Mouse (Mus musculus) CH12.LX (cell line): ENCODE measurements around the gene G430095P16Rik. TPM values are rescaled to one million over a fixed set of nuclear protein-coding genes. Genes with fewer than 3 reads are reported as not detected.

Source experiments
- DNase-seq: peaks from one replicate; pipeline ENCODE4 v3.0.0-alpha.2; 2013; ENCODE audit errors: extremely low read depth
- H3K27ac ChIP-seq: 2 replicates; pipeline ENCODE4 v1.5.1; 2012; ENCODE audit warnings: low read depth, mild to moderate bottlenecking, control low read depth, moderate library complexity; ENCODE audit not compliant: insufficient read depth
- H3K27me3 ChIP-seq: replicated peaks from 2 replicates; pipeline ENCODE3; 2012; ENCODE audit warnings: inconsistent platforms
- H3K36me3 ChIP-seq, 2 experiments: replicated peaks in 1 of 2; 2 replicates each; pipeline versions ENCODE3 to v1.6.1; 2012; ENCODE audit warnings: inconsistent platforms in 1 of 2, low read length in 1 of 2, mild to moderate bottlenecking in 1 of 2, mixed read lengths in 1 of 2, moderate library complexity in 1 of 2; ENCODE audit not compliant: control insufficient read depth in 1 of 2, insufficient read depth in 1 of 2
- H3K4me1 ChIP-seq, 2 experiments: 2 replicates each; pipeline ENCODE4 v1.6.1; 2012; ENCODE audit warnings: inconsistent platforms in 1 of 2, moderate library complexity in 1 of 2; ENCODE audit not compliant: insufficient read depth in 2 of 2, control insufficient read depth in 1 of 2
- H3K4me2 ChIP-seq: 2 replicates; pipeline ENCODE4 v1.6.1; 2012; ENCODE audit warnings: low read depth, mild to moderate bottlenecking, control low read depth; ENCODE audit not compliant: poor library complexity, insufficient read depth, severe bottlenecking
- H3K4me3 ChIP-seq, 3 experiments: fragments of 150-350 bp in 1 of 3; sonication (generic) in 1 of 3; replicated peaks in 1 of 3; 2 replicates each; pipeline versions ENCODE3 to v1.5.1; 2011 to 2012; ENCODE audit warnings: low read depth in 2 of 3, low read length in 2 of 3, mild to moderate bottlenecking in 2 of 3, moderate library complexity in 2 of 3, control low read depth in 1 of 3, improper control_type of control experiment in 1 of 3, inconsistent platforms in 1 of 3, mixed read lengths in 1 of 3; ENCODE audit not compliant: poor library complexity in 1 of 3
- H3K79me2 ChIP-seq: replicated peaks from 2 replicates; pipeline ENCODE4 v1.6.1; 2012; ENCODE audit warnings: mild to moderate bottlenecking, moderate library complexity; ENCODE audit not compliant: control insufficient read depth, poor library complexity, insufficient read depth, severe bottlenecking; ENCODE audit errors: extremely low read depth
- H3K9ac ChIP-seq: 2 replicates; pipeline ENCODE4 v1.6.1; 2012; ENCODE audit warnings: low read depth, mild to moderate bottlenecking, control low read depth, moderate library complexity; ENCODE audit not compliant: insufficient read depth
- H3K9me3 ChIP-seq: replicated peaks from 2 replicates; pipeline ENCODE3; 2012; ENCODE audit warnings: low read length, inconsistent platforms, mixed read lengths
- CHD1 ChIP-seq: IDR thresholded peaks from 2 replicates; pipeline ENCODE4 v1.6.1; 2012; ENCODE audit warnings: low read depth, low read length, improper control_type of control experiment, inconsistent platforms
- CHD2 ChIP-seq: IDR thresholded peaks from 2 replicates; pipeline ENCODE4 v1.6.1; 2011; ENCODE audit warnings: low read length, improper control_type of control experiment
- EP300 ChIP-seq: IDR thresholded peaks from 2 replicates; pipeline ENCODE4 v1.6.1; 2011; ENCODE audit warnings: low read length, improper control_type of control experiment
- KAT2A ChIP-seq: IDR thresholded peaks from 2 replicates; pipeline ENCODE4 v1.6.1; 2012; ENCODE audit warnings: low read length, improper control_type of control experiment, inconsistent platforms; ENCODE audit not compliant: insufficient replicate concordance
- MEF2A ChIP-seq: IDR thresholded peaks from 2 replicates; pipeline ENCODE4 v1.6.1; 2014; ENCODE audit warnings: low read depth, mild to moderate bottlenecking, inconsistent platforms, low read length, improper control_type of control experiment, borderline replicate concordance
- MYC ChIP-seq: IDR thresholded peaks from 2 replicates; pipeline ENCODE4 v1.6.1; 2011; ENCODE audit warnings: low read depth, mild to moderate bottlenecking, improper control_type of control experiment, low read length
- NRF1 ChIP-seq: IDR thresholded peaks from 2 replicates; pipeline ENCODE4 v1.6.1; 2014; ENCODE audit warnings: low read depth, mild to moderate bottlenecking, inconsistent platforms, low read length, improper control_type of control experiment, moderate library complexity
- PAX5 ChIP-seq: IDR thresholded peaks from 2 replicates; pipeline ENCODE4 v1.6.1; 2012; ENCODE audit warnings: low read length, inconsistent platforms, mixed read lengths
- POLR2A ChIP-seq: IDR thresholded peaks from 2 replicates; pipeline ENCODE4 v1.6.1; 2011; ENCODE audit warnings: low read depth, mild to moderate bottlenecking, improper control_type of control experiment, low read length
- SIN3A ChIP-seq: IDR thresholded peaks from 2 replicates; pipeline ENCODE4 v1.6.1; 2012; ENCODE audit warnings: low read length, improper control_type of control experiment, inconsistent platforms
- dilution Hi-C: fragments of 300-500 bp; cut with MboI; formaldehyde crosslinking; loops from 2 replicates; pipeline ENCODE4 v1.14.3; 2020; ENCODE audit warnings: low sequenced_read_pairs; ENCODE audit not compliant: extremely low pct_unique_long_range_greater_than_20kb, extremely low pct_ligation_motif_present
- in situ Hi-C: fragments of 300-500 bp; cut with MboI; formaldehyde crosslinking; loops from 3 replicates; pipeline ENCODE4 v1.14.3; 2019; ENCODE audit warnings: low sequenced_read_pairs, low pct_ligation_motif_present, low pct_unique_long_range_greater_than_20kb, mixed read lengths
- polyA plus RNA-seq: library from polyadenylated mRNA; unstranded; fragments of >175 nt; gene quantifications from 2 replicates; pipeline ENCODE4 v1.2.1, GENCODE M21; 2012; ENCODE audit warnings: low read depth; ENCODE audit not compliant: insufficient read length
- total RNA-seq, 2 experiments: library from RNA; depleted of rRNA; stranded (reverse); fragments of 300-350 nt in 1 of 2; fragments of >200 nt in 1 of 2; gene quantifications; 2 replicates each; pipeline ENCODE4 v1.2.3; 2012 to 2014

The G430095P16Rik gene
- total and polyA plus RNA-seq, 3 experiments, result 0.17 TPM; not detected in 2

GRCm38 (mm10) chr8:84745032-84745925, 22.5 kb downstream of the G430095P16Rik start:
- no peaks in the 10 kb centered on the region for H3K9me3 ChIP-seq
- peaks cover 77% of the 10 kb centered on the region for H3K27me3 ChIP-seq
- no peaks in the 10 kb centered on the region for H3K79me2 ChIP-seq
- no peak overlapping the region for H3K9ac ChIP-seq
- H3K4me1 ChIP-seq, result peaks cover 7 to 9% of the 10 kb centered on the region in 2 experiments
- no peak overlapping the region for H3K4me3 ChIP-seq
- no peak for DNase-seq
- TF ChIP-seq CHD2 (peak; percentile 56; the same call in 1 of the 2 replicates), POLR2A (no peak), KAT2A (no peak)
- dilution Hi-C loops (no loop called here), in situ Hi-C loops (no loop called here)
- no peak overlapping the region for H3K27ac ChIP-seq
- H3K4me2 ChIP-seq, result peak overlapping the region; percentile 24; the same call in 1 of the 2 replicates
- H3K36me3 ChIP-seq, result no peaks in the 10 kb centered on the region

- H3K27me3 ChIP-seq, result peaks cover 77% of the 10 kb centered on the region
These were observed 26.7 kb downstream of the G430095P16Rik start for GRCm38 (mm10) chr8:84749519-84749918.

GRCm38 (mm10) chr8:84752734-84753582, 30.2 kb downstream of the G430095P16Rik start:
- Histone ChIP-seq H3K4me3 (no peak overlapping the region), H3K79me2 (no peaks in the 10 kb centered on the region), H3K36me3 (no peaks in the 10 kb centered on the region), H3K27ac (no peak overlapping the region), H3K4me2 (no peak overlapping the region), H3K27me3 (peaks cover 70% of the 10 kb centered on the region), H3K9me3 (no peaks in the 10 kb centered on the region), H3K4me1 (no peaks in the 10 kb centered on the region), H3K9ac (no peak overlapping the region)
- dilution Hi-C loops (no loop called here), in situ Hi-C loops (no loop called here)
- no peak for DNase-seq
- TF ChIP-seq CHD1 (no peak), MYC (no peak), SIN3A (no peak), KAT2A (no peak), NRF1 (no peak), PAX5 (no peak)

More at GRCm38 (mm10) chr8:84749519-84749918, 26.7 kb downstream of the G430095P16Rik start:
- DNase-seq, result no peak
- Histone ChIP-seq H3K9ac (no peak overlapping the region), H3K27ac (no peak overlapping the region), H3K36me3 (no peaks in the 10 kb centered on the region), H3K9me3 (no peaks in the 10 kb centered on the region), H3K4me2 (no peak overlapping the region), H3K79me2 (no peaks in the 10 kb centered on the region), H3K4me1 (peaks cover 7 to 9% of the 10 kb centered on the region in 2 experiments), H3K4me3 (no peak overlapping the region)
- in situ Hi-C loops, result no loop called here
- TF ChIP-seq CHD1 (no peak), MEF2A (no peak), EP300 (no peak)
- dilution Hi-C loops, result no loop called here
